Mouse (Mus musculus) heart, postnatal 4 days (tissue): ENCODE data around the gene Tbc1d2b. TPM values are rescaled to one million over a fixed set of nuclear protein-coding genes. Genes with fewer than 3 reads are reported as not detected.

Source experiments
- DNase-seq: peaks from one replicate; pipeline ENCODE4 v3.0.0; 2021
- total RNA-seq, 2 experiments: library from RNA; stranded (reverse); gene quantifications; 2 replicates each; pipeline ENCODE4 v1.2.3; 2021

Tbc1d2b gene
- total RNA-seq, 2 experiments from 2014 or later, result 14.4 to 18.1 TPM

DNA sequence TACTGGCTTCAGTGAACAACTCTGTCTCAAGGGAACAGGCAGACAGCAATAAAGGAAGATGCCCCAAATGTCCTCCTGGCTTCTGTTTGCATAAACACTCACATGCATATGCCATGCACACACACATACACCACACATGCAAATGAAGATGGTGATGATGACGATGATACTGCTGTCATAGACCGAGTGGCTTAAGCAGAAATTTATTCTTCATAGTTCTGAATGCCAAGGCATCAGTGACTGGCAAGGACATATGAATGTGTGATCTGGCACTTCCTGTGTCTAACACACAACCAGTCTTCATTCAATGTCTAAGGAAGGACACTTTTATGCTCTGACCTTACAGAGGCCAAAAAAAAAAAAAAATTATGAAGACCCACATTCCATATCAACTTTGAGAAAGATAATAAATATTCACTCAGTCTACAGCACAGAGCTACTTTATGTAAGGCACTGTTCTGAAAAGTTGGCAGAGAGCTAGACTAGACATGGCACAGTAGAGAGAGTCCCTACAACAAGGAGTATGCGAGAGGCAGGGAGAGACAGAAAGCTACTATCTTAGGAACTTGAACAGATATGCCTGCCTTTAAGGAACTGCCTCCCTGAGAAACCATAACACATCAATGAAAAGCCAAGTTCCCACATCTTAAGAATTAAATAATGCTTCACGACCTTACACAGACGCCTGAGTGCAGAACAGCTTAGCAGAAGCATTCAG lies 5.1 kb downstream of the Tbc1d2b start:
- DNase-seq, result no peak

DNA sequence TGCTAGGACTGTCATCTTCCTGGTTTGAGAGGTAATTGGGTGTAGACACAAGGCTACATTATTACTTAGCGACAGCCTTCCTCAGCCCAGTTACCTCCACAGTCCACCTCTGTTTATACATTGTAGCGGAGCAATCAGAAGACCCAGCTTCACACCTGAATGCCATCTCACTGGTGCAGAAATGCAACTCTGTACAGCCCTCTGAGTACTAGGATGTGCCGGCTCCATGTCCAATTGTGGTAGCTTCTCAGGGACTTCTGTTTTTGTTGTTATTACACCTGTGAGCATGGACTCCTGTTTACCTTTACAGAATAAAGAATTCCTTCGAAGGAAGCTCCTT lies 7.3 kb downstream of the Tbc1d2b start:
- DNase-seq, result no peak

DNA sequence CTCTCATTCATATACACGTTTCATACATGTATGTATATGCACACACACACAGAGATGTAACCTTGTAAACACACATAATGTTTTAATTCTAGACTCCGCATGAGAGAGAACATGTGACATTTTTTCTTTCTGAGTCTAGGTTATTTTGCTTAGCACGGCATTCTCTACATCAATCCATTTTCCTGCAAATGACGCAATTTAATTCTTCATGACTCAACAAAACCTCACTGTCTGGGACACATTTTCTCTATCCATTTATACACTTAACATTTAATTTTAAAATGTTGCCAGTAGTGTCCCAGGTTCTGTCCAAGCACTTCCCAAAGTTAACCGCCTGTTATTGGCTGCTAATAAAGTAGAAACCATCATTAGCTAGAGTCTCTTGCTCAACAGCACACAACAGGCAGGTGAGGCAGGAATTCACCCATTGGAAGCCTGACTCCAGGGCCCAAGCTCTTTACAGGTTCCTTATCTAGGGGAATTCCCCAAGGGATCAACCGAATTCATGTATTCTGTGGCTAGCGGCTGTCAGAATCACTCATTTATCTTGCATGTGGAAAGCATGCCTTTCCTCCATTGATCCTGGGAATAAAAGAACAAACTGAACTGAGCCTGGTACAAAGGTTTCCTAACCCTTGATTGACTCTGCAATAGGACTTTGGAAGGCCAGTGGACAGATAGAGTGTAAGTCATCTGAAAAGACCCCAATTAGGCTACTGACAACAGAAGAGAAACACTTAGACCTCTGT lies 7.8 kb downstream of the Tbc1d2b start:
- DNase-seq, result no peak

DNA sequence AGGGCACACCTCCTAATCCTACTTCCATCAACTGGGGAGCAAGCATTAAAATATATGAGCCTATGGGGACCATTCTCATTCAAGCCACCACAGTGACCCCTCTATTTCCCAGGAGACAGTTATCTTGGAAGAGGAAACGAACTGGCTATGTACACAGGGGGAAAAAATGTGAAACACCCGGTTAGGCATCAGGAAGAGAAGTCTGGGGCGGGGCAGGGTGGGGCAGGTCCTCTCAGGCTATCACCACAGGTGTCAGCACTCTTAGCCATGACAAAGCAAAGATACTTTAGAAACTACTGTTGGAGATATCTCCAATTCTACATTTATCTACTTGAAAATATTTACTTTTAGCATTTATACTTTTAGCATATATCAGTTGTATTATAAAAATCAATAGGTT lies 8.5 kb downstream of the Tbc1d2b start:
- no peak for DNase-seq

DNA sequence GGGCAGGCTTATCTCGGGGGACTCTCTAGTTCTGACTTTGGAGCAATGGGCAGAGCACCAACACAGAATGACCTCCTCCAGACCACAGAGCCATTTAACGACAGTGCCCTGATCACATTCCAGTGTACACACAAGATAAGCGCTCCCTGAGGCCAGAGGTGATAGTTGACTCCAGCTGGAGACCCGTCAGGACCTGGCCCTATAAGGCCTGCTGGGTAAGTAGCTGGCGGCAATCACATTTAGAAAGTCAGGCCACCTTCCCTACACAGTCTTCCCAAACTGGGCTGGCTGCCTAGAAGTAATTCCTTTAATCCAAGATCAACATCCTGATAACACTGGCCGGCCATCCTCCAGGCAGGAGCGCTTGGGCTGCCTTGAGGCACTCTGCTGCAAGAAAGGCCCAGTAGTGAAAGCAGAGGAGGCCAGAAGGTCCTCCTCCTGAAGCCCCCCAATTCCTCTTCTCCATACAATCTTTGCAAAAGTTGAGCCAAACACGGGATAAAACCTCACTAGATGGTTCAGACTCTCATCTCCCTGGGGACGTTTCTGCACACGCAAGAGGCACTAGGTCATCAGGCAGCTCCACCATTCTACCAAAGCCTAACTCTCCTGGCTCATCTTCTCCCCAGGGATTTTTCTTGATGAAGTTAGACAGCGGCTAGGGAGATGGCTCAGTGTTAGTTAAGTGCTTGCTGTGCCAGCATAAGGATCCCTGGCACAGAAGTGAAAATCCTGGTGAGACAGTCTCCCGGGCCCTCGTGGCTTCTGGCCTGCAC lies 9.8 kb downstream of the Tbc1d2b start:
- DNase-seq, result no peak

DNA sequence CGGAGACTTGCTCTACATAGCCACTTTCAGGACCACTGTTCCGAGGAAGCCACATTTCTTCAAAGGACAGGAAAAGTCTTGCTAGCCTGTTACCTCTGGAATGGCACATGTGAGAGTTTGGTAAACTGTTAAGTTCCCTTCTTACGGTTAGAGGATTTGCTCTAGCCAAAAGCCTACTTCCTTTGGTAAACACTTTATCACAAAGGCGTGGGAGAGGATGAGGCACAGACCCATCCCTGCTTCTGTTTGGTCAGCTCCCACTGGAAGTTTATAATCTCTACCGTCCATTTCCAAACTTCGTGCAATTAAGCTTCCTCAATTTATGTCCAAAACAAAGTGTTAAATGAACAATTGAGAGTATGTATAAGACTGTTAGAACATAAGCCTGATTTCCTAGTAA lies 10.5 kb downstream of the Tbc1d2b start:
- DNase-seq, result no peak

DNA sequence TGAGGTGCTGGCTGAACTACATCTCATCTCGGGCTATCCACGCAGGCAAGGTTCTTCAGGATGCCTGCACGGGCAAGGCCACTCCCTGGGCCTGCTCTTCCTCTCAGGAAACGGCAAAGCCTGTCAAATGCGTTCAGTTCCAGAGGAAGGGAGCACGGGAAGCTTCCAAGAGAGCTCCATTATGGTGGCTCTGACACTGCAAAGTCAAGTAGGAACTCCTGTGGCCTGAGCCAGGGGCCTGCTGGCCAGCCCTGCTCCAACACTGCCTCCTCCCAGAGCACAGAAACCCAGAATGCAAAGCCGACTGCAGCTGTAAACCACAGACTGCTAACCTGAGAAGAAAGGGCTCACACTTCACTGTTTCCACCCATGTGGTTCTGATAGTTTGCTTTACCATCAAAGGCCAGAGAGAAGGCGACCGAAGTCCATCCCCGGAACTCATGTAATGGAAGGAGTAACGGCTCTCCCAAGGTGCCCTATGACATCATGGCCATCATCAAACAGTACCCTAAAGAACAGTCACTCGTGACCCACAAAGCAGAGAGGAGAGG lies 11.1 kb downstream of the Tbc1d2b start:
- no peak for DNase-seq

DNA sequence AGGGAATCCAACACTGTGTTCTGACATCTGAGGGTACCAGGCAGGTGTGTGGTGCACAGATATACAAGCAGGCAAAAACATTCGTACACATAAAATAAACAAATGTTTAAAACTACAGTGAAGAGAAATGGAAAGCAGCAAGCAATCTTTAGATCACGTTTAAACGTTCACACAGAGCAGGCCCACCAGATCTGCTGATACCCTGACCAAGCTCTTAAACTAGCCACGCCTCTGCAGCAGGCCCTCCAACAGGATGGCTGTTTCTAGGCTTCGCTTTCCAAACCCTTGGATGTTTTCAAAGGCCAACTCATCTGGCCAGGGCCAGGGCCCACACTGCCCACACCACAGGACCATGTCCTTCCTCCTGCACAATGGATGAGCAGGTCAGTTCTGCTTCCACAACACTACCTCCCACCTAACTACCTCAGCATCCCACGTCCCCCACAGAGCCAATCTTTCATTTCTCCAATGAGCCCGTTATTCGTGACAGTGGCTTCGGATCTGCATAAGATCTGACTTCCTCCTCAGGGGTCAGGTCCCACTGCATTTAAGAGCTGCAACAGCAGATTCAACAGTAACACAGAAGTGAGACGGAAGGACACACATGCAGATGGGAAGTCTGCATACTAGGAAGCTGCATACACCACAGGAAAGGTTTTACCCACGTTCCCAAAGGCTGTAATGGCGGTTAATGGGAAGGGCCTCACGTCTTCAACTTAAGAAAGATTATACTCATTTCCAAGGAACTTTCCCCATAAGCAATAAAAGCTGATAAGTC lies 12.7 kb downstream of the Tbc1d2b start:
- no peak for DNase-seq

DNA sequence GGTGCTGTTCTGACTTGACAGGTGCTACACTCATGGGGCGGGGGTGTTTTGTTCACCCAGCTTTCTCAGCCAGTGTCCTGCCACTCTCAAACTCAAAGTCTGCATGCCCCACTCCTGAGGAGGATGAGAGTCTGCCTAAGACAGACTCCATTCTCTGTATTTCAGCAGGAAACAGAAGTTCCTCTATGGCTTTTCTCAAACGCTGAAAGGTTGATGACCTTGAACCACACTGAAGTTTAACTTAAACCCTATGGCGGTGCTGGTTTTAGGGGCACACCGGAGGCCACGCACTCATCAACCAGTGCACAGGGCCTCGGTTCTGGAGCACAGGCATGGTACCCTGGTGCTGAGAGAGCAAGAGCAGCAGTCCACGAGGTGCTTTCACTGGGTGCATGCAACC lies 13.4 kb downstream of the Tbc1d2b start:
- DNase-seq, result no peak

DNA sequence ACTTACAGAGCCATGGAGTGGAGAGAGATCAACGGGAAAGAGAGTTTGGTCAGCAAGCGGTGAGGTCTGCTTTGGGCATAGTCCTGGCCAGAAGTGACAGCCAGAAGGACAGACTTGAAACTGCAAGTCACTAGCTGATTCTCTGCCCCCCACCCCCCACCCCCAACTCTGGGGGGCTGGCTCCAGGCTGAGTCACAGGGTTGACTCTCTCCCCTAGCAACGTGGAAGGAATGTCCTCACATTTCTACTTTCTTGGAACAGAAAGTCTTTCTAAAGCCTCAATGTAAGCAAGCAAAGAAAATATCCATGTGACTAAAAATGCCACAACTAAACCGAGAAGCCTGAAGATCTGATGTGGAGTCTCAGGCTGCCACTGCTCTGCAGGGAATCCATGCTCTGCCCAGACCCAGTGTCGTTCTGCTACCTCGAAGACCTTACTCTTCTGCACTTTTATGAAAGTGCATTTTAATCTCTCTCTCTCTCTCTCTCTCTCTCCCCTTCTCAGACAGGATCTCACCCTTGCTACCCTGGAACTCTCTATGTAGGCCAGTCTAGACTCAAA lies 14.7 kb downstream of the Tbc1d2b start:
- no peak for DNase-seq

DNA sequence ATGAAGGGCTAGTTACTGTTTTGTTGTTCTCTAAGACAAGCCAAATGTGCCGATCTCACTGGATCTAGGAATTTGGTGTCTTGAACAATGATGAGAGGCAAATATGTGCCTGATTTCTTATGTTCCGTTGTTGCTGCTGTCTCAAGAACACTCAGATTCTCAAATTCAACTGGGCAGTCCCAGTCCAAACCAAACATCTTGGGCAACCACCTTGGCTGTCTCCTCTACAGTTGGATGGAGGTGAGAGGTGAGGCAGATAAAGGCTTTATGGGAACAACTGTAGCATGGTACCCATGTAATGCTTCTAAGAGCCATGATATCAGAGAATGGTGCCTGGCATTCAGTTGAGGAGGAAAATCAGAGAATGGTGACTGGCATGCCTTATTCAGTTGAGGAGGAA lies 17.4 kb downstream of the Tbc1d2b start:
- no peak for DNase-seq

DNA sequence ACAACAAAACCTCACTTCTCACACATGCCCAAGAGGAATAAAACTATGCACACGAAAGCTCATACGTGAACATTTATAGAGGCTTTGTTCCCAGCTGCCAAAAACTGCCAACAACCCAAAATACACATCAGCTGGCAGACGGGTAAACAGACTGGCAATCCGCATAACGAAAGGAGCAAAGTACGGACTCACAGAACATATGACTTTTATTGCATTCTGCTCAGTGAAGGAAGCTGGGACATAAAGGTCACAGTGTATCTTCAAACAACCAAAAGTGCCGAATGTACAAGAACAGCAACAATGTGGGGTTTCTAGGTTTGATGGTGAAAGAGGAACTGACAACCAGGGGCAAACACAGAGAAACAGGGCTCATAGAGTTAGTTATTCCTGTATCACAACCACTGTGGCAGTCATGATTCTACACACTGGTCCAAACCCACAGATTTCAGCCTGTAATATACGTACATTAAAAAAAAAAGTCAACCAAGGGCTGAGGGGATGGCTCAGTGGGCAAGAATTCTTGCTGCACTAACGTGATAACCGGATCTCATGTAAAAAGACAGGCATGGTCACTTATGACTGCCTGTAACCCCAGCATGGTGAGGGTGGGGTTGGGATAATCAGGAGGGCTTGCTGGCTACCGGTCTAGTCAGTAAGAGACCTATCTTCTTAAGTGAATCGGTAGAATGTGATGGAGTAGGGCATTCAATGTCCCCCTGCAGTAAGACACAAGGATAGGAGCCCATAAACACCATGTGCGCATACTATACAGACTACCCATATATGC lies 19.4 kb downstream of the Tbc1d2b start:
- DNase-seq, result no peak

DNA sequence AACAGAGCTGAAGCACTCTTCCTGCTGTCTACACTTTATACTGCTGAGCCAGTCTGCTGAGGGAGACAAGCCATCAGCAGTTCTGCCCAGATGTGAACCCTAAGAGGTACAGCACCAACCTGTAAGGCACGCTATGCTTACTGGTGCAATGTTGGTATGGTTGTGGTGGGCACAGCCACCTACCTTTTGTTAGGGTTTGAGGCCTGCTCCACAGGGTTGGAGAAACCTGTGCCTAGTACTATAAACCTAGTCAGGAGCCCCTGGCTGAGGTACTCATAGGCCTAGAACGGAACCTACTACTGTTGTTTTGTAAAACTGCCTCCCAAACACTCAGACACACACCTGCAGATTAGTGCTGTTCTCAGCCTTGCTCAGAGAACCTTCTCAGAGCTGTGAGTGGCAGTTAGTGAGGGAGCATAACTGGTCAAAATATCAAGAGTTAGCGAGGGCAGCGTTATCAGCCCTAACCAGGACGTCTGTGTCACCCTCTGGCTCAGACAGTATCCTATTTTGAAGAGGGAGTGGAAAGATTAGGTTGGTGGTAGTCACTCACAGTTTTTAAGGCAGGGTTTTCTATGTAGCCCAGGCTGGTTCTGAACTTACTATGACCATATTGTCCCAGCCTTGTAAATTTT lies 20.3 kb downstream of the Tbc1d2b start:
- no peak for DNase-seq

DNA sequence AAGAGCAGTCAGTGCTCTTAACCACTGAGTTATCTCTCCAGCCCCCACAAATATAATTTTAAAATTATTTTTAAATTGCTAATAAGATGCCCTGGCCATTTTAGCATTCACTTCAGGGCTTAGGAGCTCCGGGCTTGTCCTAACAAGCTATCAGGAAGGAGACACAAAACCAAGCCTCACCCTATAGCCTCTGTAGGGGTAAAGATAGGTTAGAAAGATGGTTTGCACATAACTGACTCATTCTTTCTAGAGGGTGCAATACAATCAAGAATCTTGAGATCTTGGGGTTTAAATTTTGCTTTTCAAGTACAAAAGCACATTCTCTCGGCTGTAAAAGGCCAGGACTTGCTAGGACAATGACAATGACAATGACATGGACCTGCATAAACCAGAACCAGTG lies 21.6 kb downstream of the Tbc1d2b start:
- DNase-seq, result no peak

DNA sequence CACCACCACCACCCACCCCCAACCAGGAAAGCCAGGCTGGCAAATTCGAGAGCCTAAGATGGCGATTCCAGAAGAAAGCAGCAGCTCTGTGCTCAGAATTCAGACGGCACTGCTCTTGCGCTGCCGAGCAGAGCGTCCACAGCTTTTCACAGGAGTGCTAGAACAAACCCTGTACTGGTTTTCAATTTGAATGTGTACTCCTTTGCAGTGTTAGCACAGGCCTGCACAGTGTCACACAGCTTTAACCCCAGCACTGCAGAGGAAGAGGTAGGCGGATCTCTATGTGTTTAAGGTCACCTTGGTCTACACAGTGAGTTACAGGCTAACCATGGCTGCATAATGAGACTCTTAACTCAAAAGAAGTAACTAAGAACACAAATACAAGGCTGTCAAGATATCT lies 22.3 kb downstream of the Tbc1d2b start:
- no peak for DNase-seq

DNA sequence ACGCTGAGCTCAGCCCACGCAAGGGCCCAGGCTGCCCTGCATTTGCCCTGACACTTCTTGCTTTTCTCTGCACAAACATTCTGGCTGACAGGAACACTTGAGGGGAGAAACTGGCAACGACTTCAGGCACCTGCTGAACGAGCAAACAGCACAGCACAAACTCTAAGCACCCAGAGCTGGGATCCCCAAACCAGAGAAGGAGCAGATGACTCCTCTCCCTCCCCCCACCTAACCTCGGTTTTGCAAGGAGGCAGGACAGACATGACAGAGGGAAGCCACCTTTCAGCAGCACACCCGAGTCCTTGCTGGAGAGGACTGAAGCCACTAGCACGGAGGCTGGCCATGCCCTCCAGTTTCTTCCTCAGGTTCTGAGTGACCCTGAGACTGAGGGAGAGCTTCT lies 23.3 kb downstream of the Tbc1d2b start:
- no peak for DNase-seq

DNA sequence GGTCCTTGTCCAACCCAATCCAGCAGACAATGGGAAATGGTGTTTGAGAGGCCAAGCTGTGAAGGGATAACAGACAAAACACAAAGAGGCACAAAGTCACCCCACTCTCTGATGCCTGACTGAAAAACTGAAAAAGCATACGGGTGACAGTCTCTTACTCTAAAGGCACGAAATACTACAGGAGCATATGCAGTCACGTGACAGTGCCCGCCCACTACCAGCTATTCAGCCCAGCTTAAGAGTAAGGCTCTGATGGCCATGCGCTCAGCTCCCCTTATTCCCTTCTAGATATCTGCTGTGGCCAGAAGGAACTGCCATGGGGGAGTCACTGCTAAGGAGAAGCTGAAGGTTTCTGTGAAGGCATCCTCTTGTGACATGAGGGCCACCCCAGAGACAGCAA lies 24.8 kb downstream of the Tbc1d2b start:
- DNase-seq, result no peak

DNA sequence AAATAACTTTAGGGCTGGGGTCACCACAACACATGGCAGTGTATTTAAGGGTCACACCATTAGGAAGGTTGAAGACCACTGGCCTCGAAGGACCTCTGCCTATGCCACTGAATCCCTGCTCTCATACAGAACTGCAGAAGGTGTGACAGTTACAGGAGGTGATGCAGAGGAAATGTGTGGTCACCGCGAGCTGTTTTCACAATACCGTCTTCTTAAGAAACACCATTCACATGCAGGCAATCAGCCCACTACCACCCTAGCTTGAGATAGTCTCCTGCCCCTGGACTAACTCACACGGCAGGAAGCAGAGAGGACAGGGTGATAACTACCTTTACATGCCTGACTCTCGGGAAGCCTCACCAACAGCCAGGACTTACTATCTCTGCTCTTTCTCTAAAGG lies 25.4 kb downstream of the Tbc1d2b start:
- DNase-seq, result no peak

DNA sequence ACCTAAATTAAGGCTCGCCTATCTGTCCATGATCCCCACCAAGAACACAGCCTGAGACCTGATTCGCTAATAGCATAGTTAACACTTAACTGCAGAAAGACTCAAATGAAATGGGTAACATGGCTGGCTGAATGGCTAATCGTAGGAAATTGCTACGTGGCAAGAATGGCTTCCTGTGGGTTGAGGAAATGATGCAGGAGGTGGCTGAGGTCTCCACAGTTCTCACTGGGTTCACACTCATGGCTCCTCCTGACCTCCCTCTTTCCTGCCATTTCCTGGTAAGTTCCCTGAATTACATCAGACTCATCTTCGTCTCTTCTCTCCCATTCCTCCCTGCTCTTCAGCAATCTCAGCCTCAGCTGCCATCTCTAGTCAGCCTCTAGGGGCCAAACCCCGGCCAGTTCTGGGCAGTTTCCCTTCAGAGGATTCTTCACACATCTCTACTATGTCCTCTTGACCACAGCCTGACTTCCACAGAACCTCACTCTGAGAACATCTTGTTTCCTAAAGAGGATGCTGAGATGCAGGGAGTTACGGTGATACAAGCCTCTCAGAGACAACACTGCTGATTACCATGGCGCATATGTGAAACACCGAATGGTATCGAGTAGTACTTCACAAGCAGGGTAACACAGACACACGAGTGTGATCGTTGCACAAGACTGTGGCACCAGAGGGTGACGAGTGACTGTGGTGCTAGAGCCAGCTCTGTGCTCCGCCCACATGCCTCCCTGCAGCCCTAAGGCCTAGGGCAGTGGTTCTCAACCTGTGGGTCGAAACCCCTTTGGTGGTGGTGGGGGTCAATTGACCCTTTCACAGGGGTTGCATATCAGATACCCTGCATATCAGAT lies 26.1 kb downstream of the Tbc1d2b start:
- no peak for DNase-seq

DNA sequence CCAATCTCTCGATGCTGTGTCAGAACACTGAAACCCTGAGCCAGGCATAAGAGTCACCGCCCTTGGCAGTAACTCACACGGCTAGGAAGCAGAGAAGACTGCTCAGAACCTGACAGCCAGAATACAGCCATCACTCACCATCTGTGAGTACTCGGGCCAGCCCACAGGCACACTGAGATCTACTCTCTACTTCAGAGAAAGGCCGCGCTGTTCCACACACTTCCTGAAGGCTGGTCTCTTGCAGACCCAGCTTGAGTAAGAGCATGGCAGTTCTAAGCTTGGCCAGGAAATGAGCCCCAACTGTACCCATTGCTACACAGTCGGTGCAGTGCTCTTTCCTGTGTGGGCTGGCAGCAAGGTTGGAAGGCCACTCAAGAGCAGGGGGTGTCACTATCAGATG lies 27.7 kb downstream of the Tbc1d2b start:
- no peak for DNase-seq
